Mouse (Mus musculus) splenic B cell, adult 2 months (primary cell): Measurements from ENCODE around the gene Nme7.

ENCODE experiments used
- DNase-seq: peaks from one replicate; pipeline ENCODE4 v3.0.0-alpha.2; 2011; ENCODE audit warnings: low read depth, low spot score
- H3K27me3 ChIP-seq: 2 replicates; pipeline ENCODE4 v1.6.1; 2012; ENCODE audit warnings: mild to moderate bottlenecking, low read length, moderate library complexity, mixed read lengths; ENCODE audit not compliant: control insufficient read depth, poor library complexity, insufficient read depth, severe bottlenecking
- H3K36me3 ChIP-seq: 2 replicates; pipeline ENCODE4 v1.6.1; 2012; ENCODE audit warnings: mild to moderate bottlenecking, low read length, moderate library complexity, mixed read lengths; ENCODE audit not compliant: control insufficient read depth, poor library complexity, insufficient read depth, severe bottlenecking

Nme7 gene

DNA sequence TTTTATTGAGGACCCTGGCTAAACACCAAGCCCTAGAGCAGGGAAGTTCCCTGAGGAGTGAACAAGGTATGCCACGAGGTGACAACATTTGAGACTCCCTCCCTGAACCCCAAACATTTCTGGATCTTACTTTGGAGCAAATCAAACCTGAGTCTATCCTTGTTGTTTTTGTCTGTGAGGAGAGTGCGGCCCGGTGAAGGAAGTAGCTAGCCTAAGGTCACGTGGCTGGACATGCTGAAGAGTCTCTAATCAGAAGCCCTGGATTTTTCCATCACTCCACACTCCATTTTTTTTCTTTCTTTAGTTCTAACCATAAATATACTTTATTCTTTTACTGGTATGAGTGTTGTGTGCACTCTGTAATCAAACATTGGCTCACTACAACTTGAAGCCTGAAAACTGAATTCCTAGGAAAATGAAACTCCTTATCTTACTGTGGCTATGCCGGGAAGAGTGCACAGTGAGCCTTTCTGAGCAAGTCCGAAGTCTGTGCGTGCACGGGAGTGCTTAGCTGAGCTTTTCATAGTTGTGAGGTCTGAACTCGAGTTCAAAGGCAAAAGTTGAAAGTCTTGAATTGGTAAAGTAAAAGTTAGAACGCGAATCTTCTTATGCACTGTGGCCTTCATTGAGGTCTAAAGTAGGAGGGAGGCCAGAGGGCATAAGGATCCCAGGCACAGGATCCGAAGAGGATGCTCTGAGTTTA, 112.9 kb downstream of the Nme7 start:
- no peaks in the 10 kb centered on the region for H3K27me3 ChIP-seq
- no peak for DNase-seq

DNA sequence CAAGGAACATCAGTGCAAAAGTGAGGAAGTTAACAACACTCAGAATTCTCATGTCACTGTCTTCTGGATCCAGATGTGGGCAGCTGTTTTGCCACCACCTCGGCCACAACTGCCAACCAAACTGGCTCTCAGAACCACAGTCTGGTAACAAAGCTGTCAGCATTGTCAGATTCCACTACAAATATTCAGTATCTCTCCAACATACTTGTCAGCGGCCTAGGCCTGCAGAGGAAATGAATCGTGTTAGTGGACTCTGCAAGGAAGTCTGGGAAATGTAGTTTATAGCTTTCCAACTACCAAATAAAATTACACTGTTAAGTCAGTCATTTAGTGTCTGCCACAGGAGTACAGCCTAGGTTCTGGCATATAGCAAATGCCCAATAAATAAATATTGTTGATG, 113.7 kb downstream of the Nme7 start:
- Histone ChIP-seq H3K27me3 (no peaks in the 10 kb centered on the region), H3K36me3 (no peaks in the 10 kb centered on the region)
- DNase-seq, result no peak

More for the DNA sequence above, 112.9 kb downstream of the Nme7 start:
- no peaks in the 10 kb centered on the region for H3K36me3 ChIP-seq

DNA sequence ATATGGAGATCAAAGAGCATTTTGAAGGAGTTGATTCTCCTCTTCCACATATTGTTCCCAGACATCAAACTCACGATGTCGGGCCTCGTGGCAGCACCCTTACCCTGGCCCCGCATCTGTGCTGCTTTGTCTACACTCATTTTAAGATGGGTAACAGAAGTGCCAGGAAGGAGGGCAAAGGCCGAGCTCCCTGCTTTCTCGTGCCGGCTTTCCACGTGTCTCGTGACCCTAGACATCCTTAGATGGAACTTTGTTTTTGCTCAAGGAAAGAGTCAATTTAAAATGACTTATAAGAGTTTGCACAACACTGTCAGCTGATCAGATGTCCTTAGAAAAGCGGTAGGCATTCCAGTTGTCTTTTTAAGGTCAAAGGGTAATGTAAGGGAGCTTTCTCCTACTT, 114.4 kb downstream of the Nme7 start:
- no peak for DNase-seq
- no peaks in the 10 kb centered on the region for H3K36me3 ChIP-seq
- no peaks in the 10 kb centered on the region for H3K27me3 ChIP-seq

DNA sequence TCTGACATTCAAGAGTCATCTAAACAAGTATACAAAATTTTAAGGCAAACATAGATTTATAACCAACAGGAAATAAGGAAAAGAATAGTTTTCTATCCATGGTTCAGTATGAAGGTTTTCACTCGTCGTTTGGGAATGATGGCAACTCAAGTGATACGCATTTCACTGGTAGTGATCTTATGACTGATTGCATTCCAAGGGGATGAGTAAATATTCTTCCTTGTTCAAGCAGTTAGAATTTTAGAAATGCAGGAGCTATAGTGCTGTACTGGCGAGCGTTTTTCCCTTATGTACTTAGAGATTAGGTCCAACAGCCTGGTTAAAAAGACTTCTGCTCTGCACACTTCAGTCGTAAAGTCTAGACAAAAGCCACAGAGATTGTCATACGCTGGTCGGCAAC, 115.5 kb downstream of the Nme7 start:
- no peak for DNase-seq
- Histone ChIP-seq H3K27me3 (no peaks in the 10 kb centered on the region), H3K36me3 (no peaks in the 10 kb centered on the region)

DNA sequence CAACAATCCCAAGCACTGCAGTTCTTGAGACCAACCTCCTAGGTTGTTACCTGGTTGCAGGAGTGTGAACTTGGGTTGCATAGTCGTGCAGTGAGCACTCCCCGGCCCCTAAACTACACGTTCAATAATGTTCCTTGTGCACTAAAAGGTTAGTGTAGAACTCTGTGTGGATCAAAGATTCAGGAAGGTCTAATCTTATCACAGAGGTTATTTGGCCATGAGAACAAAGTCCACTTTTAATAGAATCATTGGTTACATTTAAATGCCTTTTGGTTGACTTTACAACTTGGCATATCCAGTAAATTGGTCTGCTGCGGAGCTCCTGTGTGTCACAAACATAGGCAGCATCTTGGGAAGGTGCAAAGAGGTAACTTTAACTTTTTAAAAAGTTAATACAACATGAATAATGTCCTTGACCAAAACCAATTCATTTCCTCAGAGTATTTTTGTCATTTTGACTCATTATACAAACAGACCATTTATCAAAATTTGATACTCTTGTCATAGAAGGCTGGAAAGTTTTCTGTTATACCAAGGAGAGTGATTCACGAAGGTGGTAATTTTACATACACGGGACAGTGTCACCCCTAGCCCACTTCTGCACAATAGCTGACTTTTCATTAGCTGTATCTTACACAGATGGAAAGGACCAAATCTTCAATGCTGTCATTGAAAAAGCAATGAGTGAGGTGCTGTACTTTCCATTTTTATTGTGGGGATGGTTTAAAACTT, 116.9 kb downstream of the Nme7 start:
- H3K36me3 ChIP-seq, result no peaks in the 10 kb centered on the region
- H3K27me3 ChIP-seq, result no peaks in the 10 kb centered on the region
- DNase-seq, result no peak

DNA sequence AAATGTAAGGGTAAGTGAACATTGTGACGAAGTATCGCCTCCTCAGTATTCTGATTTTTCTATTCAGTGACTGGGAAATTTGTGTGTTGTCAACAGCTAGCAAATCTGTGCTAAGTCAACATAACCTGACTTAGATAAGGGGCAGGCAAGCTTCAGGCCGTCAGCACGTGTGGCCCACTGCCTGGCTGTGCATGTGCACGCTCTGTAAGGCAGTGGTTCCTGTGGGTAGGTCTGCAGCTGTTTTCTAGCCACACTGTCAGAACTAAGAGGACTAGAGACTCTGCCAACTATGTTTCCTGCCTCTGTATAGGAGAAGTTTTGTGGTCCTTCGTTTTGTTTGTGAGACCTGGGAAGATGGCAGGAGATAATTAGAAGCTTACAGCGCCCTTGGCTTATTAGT, 122.3 kb downstream of the Nme7 start:
- DNase-seq, result no peak
- no peaks in the 10 kb centered on the region for H3K27me3 ChIP-seq
- no peaks in the 10 kb centered on the region for H3K36me3 ChIP-seq

DNA sequence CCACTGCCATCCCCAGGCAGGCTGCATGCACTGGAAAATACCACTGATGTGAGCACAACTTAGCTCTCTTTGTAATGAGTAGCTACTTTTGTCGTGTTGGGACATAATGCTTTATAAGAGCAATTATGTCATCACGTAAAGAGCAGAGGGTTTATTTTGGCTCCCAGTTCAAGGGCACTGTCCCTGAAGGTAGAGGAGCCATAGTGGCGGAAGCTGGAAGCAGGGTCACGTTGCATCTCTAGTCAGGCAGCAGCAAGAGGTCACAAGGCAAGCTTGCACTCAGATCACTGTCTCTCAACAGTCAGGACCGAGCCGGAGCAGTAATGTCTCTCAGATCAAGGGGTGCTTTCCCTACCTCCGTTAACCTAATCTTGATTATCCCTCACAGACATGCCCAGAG, 123.9 kb downstream of the Nme7 start:
- no peak for DNase-seq
- Histone ChIP-seq H3K36me3 (no peaks in the 10 kb centered on the region), H3K27me3 (no peaks in the 10 kb centered on the region)

DNA sequence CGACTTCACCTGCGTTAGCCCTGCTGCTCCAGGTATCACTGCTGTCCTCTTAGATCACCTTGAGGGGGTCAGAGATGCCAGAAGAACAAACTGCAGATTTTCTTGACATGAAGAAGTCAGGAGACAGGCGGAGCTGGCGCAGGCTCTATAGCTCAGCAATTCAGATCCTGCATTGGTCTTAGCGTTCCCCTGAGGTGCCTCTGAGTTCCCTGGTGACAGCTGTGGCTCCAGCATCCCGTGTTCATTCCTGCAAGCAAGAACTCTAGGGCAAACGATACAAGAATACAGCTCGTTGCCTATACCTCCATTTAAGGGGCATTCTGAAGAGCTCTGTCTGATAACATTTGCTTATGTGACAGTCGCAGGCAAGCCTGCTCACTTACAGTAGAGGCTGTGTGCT, 124.7 kb downstream of the Nme7 start:
- no peaks in the 10 kb centered on the region for H3K27me3 ChIP-seq
- DNase-seq, result no peak
- H3K36me3 ChIP-seq, result no peaks in the 10 kb centered on the region

DNA sequence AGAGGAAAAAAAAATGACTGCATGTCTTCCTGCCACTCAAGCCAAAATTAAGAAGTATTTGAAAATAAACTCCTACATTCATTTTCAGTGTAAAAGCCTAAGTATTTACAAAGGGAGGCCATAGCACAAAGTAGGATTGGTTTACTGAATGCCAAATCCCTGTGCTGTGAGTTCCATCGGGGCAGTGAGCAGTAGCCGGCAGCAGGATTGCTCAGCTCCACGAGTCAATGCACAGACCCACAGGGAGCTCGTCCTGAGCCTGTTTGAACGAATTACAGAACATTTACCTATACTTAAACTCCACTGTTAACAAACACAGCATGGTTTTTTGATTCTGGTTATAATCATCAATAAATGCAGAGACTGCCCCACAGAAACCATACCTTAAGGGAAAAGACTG, 128.7 kb downstream of the Nme7 start:
- H3K36me3 ChIP-seq, result no peaks in the 10 kb centered on the region
- no peaks in the 10 kb centered on the region for H3K27me3 ChIP-seq
- DNase-seq, result no peak

DNA sequence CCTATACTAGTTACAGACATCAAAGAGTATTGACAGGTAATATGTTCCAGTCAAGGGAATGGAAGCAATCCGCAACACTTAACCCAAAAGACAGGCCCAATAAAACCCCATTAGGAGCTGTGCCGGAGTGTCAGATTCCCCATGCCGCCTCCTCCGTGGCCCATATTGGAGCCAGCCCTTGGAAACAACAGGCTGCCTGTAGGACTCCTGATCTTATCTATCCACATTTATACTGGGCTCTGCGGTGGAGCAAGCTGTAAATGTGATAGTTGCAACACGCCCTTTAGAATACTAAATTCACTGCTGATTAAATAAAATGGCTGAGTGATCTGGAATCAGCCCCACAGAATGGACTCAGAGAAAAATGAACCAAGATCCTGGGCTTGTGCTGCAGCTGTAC, 130.1 kb downstream of the Nme7 start:
- H3K36me3 ChIP-seq, result no peaks in the 10 kb centered on the region; the same call in none of the 2 replicates
- DNase-seq, result no peak
- no peaks in the 10 kb centered on the region for H3K27me3 ChIP-seq

DNA sequence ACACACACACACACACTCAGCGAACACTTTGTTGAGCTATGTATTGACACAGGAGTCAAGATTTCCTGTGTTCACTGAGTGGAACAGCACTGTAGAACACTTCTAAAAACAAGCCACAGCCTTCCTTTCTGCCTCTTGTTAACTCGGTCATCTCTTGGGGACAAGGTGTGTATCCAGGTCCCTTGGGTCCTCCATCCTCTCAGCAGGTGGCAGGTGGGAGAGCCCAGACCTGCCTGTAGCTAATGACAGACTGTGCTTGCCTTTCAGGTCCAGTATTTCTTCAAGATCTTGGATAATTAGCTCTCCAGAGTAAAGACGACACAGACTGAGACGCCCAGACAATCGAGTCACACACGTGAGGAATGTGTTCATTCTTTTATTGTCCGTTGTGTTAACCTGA, 132.8 kb downstream of the Nme7 start:
- Histone ChIP-seq H3K36me3 (peaks cover 2% of the 10 kb centered on the region), H3K27me3 (no peaks in the 10 kb centered on the region)
- DNase-seq, result no peak

DNA sequence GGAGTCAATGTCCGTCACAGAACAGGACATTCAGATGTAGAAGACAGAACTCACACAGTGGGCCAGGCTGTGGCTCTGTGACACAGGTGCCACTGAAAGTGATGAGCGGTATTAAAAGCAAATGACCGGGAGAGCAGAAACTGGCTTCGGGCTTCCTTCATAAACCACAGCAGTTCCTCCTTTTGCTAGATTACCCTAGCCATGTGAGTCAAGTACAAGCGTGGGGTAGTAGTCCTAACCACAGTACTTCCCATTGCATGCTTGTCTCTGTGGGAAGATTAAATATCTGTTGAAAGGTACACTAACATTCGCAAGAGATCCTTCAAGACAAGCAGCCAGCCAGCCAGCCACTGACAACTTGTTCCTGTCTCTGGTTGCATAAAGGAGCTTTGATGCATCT, 136.3 kb downstream of the Nme7 start:
- peak; percentile 47 for DNase-seq
- Histone ChIP-seq H3K36me3 (peaks cover 2% of the 10 kb centered on the region), H3K27me3 (no peaks in the 10 kb centered on the region)

DNA sequence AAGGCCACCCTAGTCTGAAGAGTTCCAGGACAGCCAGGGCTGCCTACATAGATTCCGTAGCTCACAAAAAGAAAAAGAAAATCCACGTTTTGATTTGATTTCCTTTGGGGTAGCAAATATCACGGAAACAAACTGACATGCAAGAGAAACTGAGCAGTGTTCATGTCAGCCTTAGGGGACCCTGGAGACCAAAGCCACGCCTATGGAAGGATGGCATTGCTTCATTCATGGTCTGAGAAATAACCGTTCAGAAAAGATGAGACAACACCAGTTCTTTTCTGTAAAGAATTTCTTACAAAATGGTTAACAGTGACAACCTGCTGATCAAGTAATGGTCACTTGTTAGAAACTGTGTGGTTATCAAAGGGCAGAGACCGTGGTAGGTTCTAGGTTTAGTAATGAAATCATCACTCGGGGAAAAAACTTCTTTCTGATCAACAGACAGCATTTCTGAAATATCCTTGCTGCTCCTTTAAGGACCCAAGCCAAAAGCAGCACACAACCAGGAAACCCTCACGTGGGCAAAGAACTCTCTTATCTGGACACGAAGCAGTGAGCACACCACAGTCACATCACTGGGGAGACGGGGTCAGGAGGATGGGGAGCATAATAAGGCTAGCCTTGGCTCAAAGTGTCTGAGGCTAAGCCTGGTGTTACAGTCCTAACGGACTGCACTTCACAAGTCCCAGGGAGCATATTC, 136.9 kb downstream of the Nme7 start:
- Histone ChIP-seq H3K36me3 (peaks cover 2% of the 10 kb centered on the region), H3K27me3 (no peaks in the 10 kb centered on the region)
- DNase-seq, result no peak

DNA sequence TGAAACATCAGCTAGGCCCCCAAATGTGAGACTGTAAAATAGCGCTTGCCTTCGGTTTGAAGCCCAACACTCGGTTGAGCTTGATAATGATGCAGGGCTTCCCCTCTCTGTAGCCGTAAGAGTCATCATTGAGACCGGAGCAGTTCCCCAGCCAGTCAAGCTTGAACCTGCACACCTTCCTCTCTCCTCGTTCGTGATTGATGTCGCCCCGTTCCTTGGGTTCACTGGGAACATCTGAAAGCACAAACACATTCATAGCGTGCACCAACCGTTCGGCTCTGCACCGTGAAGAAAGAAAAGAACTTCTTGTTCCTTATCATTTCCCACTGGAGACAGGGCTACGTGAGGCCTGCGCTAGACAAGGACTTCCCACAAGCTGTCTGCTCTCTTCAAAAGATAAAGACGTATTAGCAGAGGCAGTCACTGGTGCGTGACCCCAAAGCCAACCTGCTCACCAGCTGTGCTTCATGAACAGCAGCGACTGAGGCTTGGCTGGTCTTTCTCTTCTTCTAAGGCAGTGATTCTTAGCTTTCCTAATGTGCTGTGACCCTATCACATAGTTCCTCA, 137.6 kb downstream of the Nme7 start:
- Histone ChIP-seq H3K27me3 (no peaks in the 10 kb centered on the region), H3K36me3 (peaks cover 2% of the 10 kb centered on the region)
- DNase-seq, result no peak

DNA sequence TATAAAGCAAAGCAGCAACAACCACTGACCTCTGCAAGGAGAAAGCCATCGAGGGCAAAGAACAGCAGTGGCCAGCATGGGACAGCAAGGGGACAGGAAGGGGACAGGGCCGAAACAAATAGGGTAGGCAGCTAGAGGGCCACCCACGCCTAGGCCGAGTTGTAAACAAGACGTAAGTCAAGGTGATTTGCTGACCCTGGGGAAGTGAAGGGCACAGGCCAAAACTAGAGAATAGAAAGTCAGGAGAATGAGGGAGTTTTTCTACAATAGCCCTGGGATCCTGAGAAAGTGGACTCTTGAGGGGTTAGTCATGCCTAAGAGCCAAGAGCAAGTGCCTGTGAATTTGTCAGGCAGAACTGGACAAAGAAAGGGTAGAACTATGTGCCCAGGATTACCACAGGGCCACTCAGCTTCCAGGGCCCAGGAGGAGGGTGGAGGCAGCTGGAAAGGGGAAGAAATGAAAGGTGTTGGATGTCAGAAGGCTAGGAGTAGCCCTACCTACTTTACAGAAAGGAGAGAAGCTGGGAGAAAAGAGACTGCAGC, 141.8 kb downstream of the Nme7 start:
- Histone ChIP-seq H3K27me3 (no peaks in the 10 kb centered on the region), H3K36me3 (peaks cover 2% of the 10 kb centered on the region; the same call in 1 of the 2 replicates)
- DNase-seq, result no peak
